Mouse (Mus musculus) midbrain, embryonic 15.5 days (tissue): ENCODE measurements at regions not wholly inside any gene's neighbourhood (a gene's known extent, or its start where the extent isn't known, plus 50 kb on each side); places are given as distances from the start of the nearest gene placed in this dataset.
A peak's percentile ranks its signal among the peaks of the same experiment; 100 is the strongest.

Experiments used
- ATAC-seq: fragments of 200-750 bp; cut with Nextera tagmentation; replicated peaks from 2 replicates; pipeline ENCODE4 v1.8.0; 2017; ENCODE audit warnings: moderate TSS enrichment
- H3K27ac ChIP-seq: fragments of 300-500 bp; sonication (generic); 2 replicates; pipeline ENCODE4 v1.5.1; 2015; ENCODE audit warnings: mild to moderate bottlenecking, inconsistent platforms
- H3K27me3 ChIP-seq: fragments of 300-500 bp; sonication (generic); replicated peaks from 2 replicates; pipeline ENCODE4 v1.6.1; 2015; ENCODE audit warnings: inconsistent platforms
- H3K36me3 ChIP-seq: fragments of 300-500 bp; sonication (generic); replicated peaks from 2 replicates; pipeline ENCODE4 v1.6.1; 2015; ENCODE audit warnings: inconsistent platforms
- H3K4me1 ChIP-seq: fragments of 300-500 bp; sonication (generic); 2 replicates; pipeline ENCODE4 v1.6.1; 2015; ENCODE audit warnings: inconsistent platforms
- H3K4me2 ChIP-seq: fragments of 300-500 bp; sonication (generic); 2 replicates; pipeline ENCODE4 v1.6.1; 2015; ENCODE audit warnings: inconsistent platforms, mild to moderate bottlenecking, moderate library complexity
- H3K4me3 ChIP-seq: fragments of 300-500 bp; sonication (generic); 2 replicates; pipeline ENCODE4 v1.5.1; 2015; ENCODE audit warnings: mild to moderate bottlenecking, inconsistent platforms
- H3K9ac ChIP-seq: fragments of 300-500 bp; sonication (generic); 2 replicates; pipeline ENCODE4 v1.6.1; 2015; ENCODE audit warnings: mild to moderate bottlenecking, inconsistent platforms
- H3K9me3 ChIP-seq: fragments of 300-500 bp; sonication (generic); 2 replicates; pipeline ENCODE4 v1.6.1; 2016; ENCODE audit warnings: inconsistent platforms
- WGBS: fragments of 180-500 bp; shearing (Covaris S2); methylation state at CpG from one replicate; pipeline ENCODE4 v1.1.7; 2015; ENCODE audit warnings: mixed read lengths; 5-methylcytosine and 5-hydroxymethylcytosine counted together

DNA sequence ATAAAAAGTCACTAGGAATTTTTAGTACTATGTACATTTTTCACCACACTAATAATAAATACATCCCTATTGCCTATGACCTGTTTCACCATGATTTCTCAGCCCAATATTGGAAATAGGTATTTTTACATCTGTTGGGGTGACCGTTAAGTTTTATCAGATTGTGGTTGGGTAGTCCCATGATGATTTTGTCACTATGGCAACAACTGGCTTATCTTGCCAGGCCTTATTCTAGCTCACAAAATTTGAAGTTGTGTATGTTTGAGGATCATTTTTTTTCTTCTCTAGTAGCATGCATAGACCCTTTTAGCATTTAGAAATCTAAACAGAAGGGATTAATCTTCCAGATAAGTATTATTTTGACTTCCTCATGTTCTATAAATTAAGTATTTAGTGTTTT, 1211.1 kb upstream of the Pcdh17 start:
- no peak for ATAC-seq
- Histone ChIP-seq H3K27me3 (no peaks in the 10 kb centered on the region), H3K4me2 (no peak overlapping the region), H3K4me3 (no peak overlapping the region), H3K27ac (no peak overlapping the region), H3K9me3 (no peaks in the 10 kb centered on the region), H3K9ac (no peak overlapping the region), H3K4me1 (no peaks in the 10 kb centered on the region), H3K36me3 (no peaks in the 10 kb centered on the region)
- 76% methylated on average over 1 of the region's 1 CpGs for WGBS

DNA sequence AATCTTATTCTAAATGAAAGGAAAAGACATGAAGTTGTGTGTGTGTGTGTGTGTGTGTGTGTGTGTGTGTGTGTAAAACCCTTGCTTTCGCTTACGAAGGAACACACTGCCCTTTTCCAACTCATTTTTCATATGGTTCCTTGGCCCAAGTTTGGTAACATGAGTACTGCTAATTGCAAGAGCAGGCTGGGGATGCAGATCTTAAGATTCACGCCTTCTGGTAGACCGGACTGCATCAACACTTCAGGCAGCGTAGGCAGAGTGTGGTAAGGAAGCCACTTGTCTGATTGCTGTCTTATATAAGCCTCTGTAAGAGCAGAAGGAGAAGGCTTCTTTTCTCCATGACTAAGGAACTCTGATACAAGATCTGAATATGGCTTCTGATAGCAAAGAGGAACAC, 1196.5 kb upstream of the Pcdh17 start:
- Histone ChIP-seq H3K27ac (no peak overlapping the region), H3K9me3 (no peaks in the 10 kb centered on the region), H3K9ac (no peak overlapping the region), H3K4me2 (no peak overlapping the region), H3K36me3 (no peaks in the 10 kb centered on the region), H3K4me1 (no peaks in the 10 kb centered on the region), H3K27me3 (no peaks in the 10 kb centered on the region), H3K4me3 (no peak overlapping the region)
- 89% methylated on average over 5 of the region's 5 CpGs for WGBS
- ATAC-seq: no peak

DNA sequence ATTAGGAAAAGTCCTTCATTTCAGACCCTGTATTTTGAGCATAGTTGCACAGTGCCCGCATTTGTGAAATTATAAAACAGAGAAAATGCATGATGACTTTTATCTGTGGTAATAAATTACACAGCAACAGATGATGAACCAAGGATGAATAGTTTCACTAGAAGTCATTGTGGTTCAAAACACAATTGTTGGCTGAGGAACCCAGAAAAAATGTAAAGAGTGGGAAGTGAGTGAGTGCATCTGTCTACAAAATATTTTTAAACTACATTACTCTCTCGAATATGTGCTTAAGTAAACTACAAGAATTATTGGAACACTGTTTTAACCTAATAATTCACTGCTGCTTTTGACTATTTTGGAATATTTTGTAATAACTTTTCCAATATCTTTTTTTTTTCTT, 1196.0 kb upstream of the Pcdh17 start:
- Histone ChIP-seq H3K9ac (no peak overlapping the region), H3K4me1 (no peaks in the 10 kb centered on the region), H3K36me3 (no peaks in the 10 kb centered on the region), H3K27me3 (no peaks in the 10 kb centered on the region), H3K9me3 (no peaks in the 10 kb centered on the region), H3K4me3 (no peak overlapping the region), H3K27ac (no peak overlapping the region), H3K4me2 (no peak overlapping the region)
- no peak for ATAC-seq
- WGBS: 95% methylated on average over 2 of the region's 2 CpGs

DNA sequence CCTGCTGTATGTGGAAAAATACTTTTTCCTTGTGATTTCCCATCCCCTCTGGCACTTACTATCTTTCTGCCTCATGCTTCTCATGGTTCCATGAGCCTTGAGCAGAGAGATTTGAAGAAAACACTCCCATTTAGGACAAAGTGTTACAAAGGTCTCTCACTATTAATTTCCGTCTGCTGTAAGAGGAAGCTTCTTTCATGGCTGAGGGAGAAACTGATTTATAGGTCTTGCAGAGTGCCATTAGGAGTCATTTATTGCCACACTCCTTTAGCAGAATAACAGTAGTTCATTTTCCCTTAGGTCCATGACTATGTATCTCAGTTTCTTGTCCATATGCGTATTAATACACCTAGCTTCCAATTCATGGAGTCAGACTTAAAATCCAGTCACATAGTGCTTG, 1190.4 kb upstream of the Pcdh17 start:
- H3K4me3 ChIP-seq: no peak overlapping the region
- H3K9me3 ChIP-seq: no peaks in the 10 kb centered on the region
- no peak overlapping the region for H3K4me2 ChIP-seq
- no peaks in the 10 kb centered on the region for H3K27me3 ChIP-seq
- H3K36me3 ChIP-seq: no peaks in the 10 kb centered on the region
- ATAC-seq: no peak
- no peak overlapping the region for H3K9ac ChIP-seq
- no peak overlapping the region for H3K27ac ChIP-seq
- 90% methylated on average over 2 of the region's 2 CpGs for WGBS
- no peaks in the 10 kb centered on the region for H3K4me1 ChIP-seq

DNA sequence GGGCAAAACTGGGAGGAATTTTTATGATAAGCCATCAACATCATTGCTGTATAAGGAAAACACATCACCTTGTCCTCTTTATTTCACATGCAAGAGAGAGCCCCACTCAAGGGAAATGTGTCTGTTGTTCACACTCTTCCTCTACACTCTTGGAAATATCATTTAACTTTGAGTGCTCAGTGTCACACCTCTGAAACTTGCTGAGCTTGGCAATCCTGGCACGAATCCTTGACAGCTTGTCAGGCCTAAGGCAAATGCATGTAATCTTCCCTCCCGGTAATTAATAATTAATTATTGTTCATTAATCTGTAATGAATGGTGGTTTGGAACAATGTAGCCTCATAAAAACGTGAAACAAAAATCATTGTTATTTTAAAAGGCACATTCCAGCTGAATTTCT, 1140.8 kb upstream of the Pcdh17 start:
- Histone ChIP-seq H3K9ac (no peak overlapping the region), H3K4me2 (no peak overlapping the region), H3K4me3 (no peak overlapping the region), H3K9me3 (no peaks in the 10 kb centered on the region), H3K36me3 (no peaks in the 10 kb centered on the region), H3K27me3 (no peaks in the 10 kb centered on the region), H3K27ac (no peak overlapping the region), H3K4me1 (no peaks in the 10 kb centered on the region)
- peak; percentile 69; the same call in 1 of the 2 replicates for ATAC-seq
- 62% methylated on average over 3 of the region's 3 CpGs for WGBS

DNA sequence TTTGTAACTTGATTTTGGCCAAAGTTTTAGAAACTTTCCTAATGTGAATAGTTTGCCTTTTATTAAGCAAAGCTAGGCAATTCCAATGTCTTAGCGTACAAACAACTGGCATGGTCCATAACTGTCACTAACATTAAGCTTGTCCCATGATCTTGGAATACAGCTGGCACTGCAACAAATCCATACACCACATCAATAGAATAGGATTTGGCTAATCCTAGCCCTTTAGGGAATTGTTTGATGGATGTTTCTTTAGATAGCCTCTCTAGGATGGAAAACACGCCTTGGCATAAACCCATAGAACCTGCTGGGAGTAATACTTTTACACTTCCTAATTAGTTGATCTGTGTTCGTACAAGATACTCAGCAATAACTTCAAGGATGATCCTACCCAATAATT, 1122.6 kb upstream of the Pcdh17 start:
- Histone ChIP-seq H3K9me3 (no peaks in the 10 kb centered on the region), H3K4me2 (no peak overlapping the region), H3K27ac (no peak overlapping the region), H3K27me3 (no peaks in the 10 kb centered on the region), H3K9ac (no peak overlapping the region), H3K4me3 (no peak overlapping the region), H3K4me1 (no peaks in the 10 kb centered on the region), H3K36me3 (no peaks in the 10 kb centered on the region)
- 44% methylated on average over 3 of the region's 3 CpGs for WGBS
- ATAC-seq: no peak

DNA sequence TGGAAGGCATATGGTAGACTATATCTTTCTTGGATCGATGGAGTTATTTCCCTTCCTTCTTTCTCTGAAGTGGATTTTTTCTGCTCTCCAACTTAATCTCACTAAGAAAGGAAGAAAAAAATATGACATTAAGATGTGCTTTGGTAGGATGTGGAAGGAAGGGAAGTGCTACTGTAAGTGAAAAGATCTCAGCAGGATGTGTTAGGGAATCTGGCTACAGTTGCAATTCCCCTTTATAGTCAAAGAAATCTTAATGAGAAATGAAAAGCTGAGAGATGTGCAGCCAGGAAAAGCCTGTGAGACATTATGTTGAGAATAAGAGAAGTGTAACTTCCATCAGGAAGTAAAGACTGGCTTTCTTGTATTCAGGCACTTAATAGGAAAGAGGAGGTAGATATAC, 1080.2 kb upstream of the Pcdh17 start:
- Histone ChIP-seq H3K9me3 (no peaks in the 10 kb centered on the region), H3K27ac (no peak overlapping the region), H3K27me3 (no peaks in the 10 kb centered on the region), H3K4me1 (no peaks in the 10 kb centered on the region), H3K4me2 (no peak overlapping the region), H3K36me3 (no peaks in the 10 kb centered on the region), H3K4me3 (no peak overlapping the region), H3K9ac (no peak overlapping the region)
- 91% methylated on average over 1 of the region's 1 CpGs for WGBS
- ATAC-seq: no peak
